Mouse (Mus musculus) small intestine, adult 2 months (tissue): Measurements from ENCODE around the gene Slc26a8.

ENCODE experiments used
- CTCF ChIP-seq: fragments of 200-500 bp; IDR thresholded peaks from 2 replicates; pipeline ENCODE4 v1.5.1; 2012; ENCODE audit warnings: low read depth, mild to moderate bottlenecking, control low read depth, inconsistent platforms, low read length, moderate library complexity, mixed read lengths; ENCODE audit not compliant: insufficient replicate concordance, insufficient read length; ENCODE audit errors: extremely low read depth
- POLR2A ChIP-seq: fragments of 200-500 bp; IDR thresholded peaks from 2 replicates; pipeline ENCODE4 v1.6.1; 2012; ENCODE audit warnings: low read depth, mild to moderate bottlenecking, control low read depth, inconsistent platforms, low read length, moderate library complexity

GRCm38 (mm10) chr17:28697290-28698195, 7.5 kb upstream of the Slc26a8 start:
- no peak for TF ChIP-seq POLR2A
- no peak for TF ChIP-seq CTCF
